Mouse (Mus musculus): ENCODE data around the gene D230025D16Rik. TPM values are rescaled to one million over a fixed set of nuclear protein-coding genes. Genes with fewer than 3 reads are reported as not detected.
A peak's percentile ranks its signal among the peaks of the same experiment; 100 is the strongest.
"Not testable (repeated sequence)": the region's sequence is repeated elsewhere in the genome, so short reads cannot be mapped to it uniquely, and the experiment has no call there.

D230025D16Rik gene
- 28.5 and 29.2 TPM in 2 replicates for polyA plus RNA-seq (2015; fragmentation: Nextera tagmentation; extraction: Ambion mirVana)

GRCm38 (mm10) chr8:105224413-105225271, at the start of gene D230025D16Rik:
D230025D16Rik (plus strand) TSS chr8:105225145.
- no peaks in the 10 kb centered on the region for H3K36me3 ChIP-seq
- no peaks in the 10 kb centered on the region for H3K9me3 ChIP-seq
- peak within 1 kb of the TSS; percentile 92 for H3K4me2 ChIP-seq
- 3% methylated on average over 34 of the region's 34 CpGs for WGBS
- peak within 1 kb of the TSS; percentile 91 for H3K9ac ChIP-seq
- no peaks in the 10 kb centered on the region for H3K27me3 ChIP-seq
- peak; percentile 96 for ATAC-seq (ENCODE audit: low FRiP score, low read depth)
- H3K4me1 ChIP-seq (replicated peaks): peaks cover 24% of the 10 kb centered on the region
- peak within 1 kb of the TSS; percentile 91 for H3K4me3 ChIP-seq
- H3K27ac ChIP-seq (replicated peaks): peak within 1 kb of the TSS; percentile 86

- H3K9me3 ChIP-seq; H3K9ac ChIP-seq; H3K36me3 ChIP-seq; H3K27me3 ChIP-seq; ATAC-seq (ENCODE audit: low FRiP score, low read depth); H3K4me3 ChIP-seq; H3K4me2 ChIP-seq; H3K27ac ChIP-seq (replicated peaks): not testable (repeated sequence)
- H3K4me1 ChIP-seq (replicated peaks): peaks cover 17% of the 10 kb centered on the region
- WGBS: 96% methylated on average over 3 of the region's 3 CpGs
Measured at GRCm38 (mm10) chr8:105175287-105175686, 49.7 kb upstream of the D230025D16Rik start.

- no peak for ATAC-seq (ENCODE audit: low FRiP score, low read depth)
- WGBS: 87% methylated on average over 6 of the region's 6 CpGs
- Histone ChIP-seq H3K4me2 (no peak overlapping the region), H3K27me3 (no peaks in the 10 kb centered on the region), H3K4me1 (replicated peaks) (0 out of 2 replicates have a peak, but pooled peaks cover 2% of the 10 kb centered on the region), H3K9ac (no peak overlapping the region), H3K4me3 (no peak overlapping the region), H3K36me3 (peaks cover 3% of the 10 kb centered on the region; the same call in 1 of the 2 replicates), H3K27ac (replicated peaks) (no peak overlapping the region), H3K9me3 (no peaks in the 10 kb centered on the region)
Measured at GRCm38 (mm10) chr8:105178211-105178800, 46.6 kb upstream of the D230025D16Rik start.

DNA sequence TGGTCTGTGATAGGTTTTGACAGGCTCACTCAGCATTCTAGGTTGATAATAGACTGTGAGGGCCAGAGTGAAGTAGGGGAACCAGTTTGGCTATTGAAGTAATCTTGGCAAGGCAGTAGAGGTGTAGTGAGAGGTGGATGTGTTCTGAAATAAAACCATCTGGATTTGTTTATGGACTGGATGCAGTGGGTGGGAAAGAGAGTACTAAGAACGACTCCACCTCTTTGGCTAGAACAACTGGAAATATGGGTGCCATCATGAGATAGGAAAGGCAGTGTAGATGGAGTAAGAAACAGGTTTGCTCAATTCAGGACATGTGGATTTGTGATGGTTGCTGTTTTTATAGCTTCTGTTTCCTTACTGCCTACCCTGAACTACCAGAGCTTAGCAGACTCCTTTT, 42.7 kb upstream of the D230025D16Rik start:
- 94% methylated on average over 1 of the region's 1 CpGs for WGBS
- no peak for ATAC-seq (ENCODE audit: low FRiP score, low read depth)
- H3K4me1 ChIP-seq (replicated peaks): no peaks in the 10 kb centered on the region

GRCm38 (mm10) chr8:105186467-105187005, 38.4 kb upstream of the D230025D16Rik start:
- Histone ChIP-seq H3K4me2 (no peak overlapping the region), H3K4me1 (replicated peaks) (no peaks in the 10 kb centered on the region), H3K27ac (replicated peaks) (no peak overlapping the region), H3K9me3 (no peaks in the 10 kb centered on the region), H3K36me3 (no peaks in the 10 kb centered on the region), H3K4me3 (no peak overlapping the region), H3K27me3 (no peaks in the 10 kb centered on the region), H3K9ac (no peak overlapping the region)
- no peak for ATAC-seq (ENCODE audit: low FRiP score, low read depth)
- 58% methylated on average over 1 of the region's 1 CpGs for WGBS

More for the DNA sequence above, 42.7 kb upstream of the D230025D16Rik start:
- Histone ChIP-seq H3K9ac (no peak overlapping the region), H3K27me3 (no peaks in the 10 kb centered on the region), H3K4me3 (no peak overlapping the region), H3K9me3 (no peaks in the 10 kb centered on the region), H3K27ac (replicated peaks) (no peak overlapping the region), H3K36me3 (peaks cover 2% of the 10 kb centered on the region; the same call in 1 of the 2 replicates), H3K4me2 (no peak overlapping the region)

GRCm38 (mm10) chr8:105192182-105192581, 32.8 kb upstream of the D230025D16Rik start:
- Histone ChIP-seq H3K4me3 (no peak overlapping the region), H3K9ac (no peak overlapping the region), H3K36me3 (peaks cover 19% of the 10 kb centered on the region), H3K4me2 (no peak overlapping the region), H3K27ac (replicated peaks) (no peak overlapping the region), H3K4me1 (replicated peaks) (no peaks in the 10 kb centered on the region), H3K27me3 (no peaks in the 10 kb centered on the region), H3K9me3 (no peaks in the 10 kb centered on the region)
- 98% methylated on average over 5 of the region's 5 CpGs for WGBS
- no peak for ATAC-seq (ENCODE audit: low FRiP score, low read depth)

GRCm38 (mm10) chr8:105205748-105206147, 19.2 kb upstream of the D230025D16Rik start:
- Histone ChIP-seq H3K9me3 (no peaks in the 10 kb centered on the region), H3K4me2 (no peak overlapping the region), H3K27me3 (no peaks in the 10 kb centered on the region), H3K4me1 (replicated peaks) (no peaks in the 10 kb centered on the region), H3K4me3 (no peak overlapping the region), H3K9ac (no peak overlapping the region), H3K36me3 (peaks cover 4% of the 10 kb centered on the region), H3K27ac (replicated peaks) (no peak overlapping the region)
- WGBS: 76% methylated on average over 1 of the region's 1 CpGs
- ATAC-seq (ENCODE audit: low FRiP score, low read depth): 0 out of 2 replicates have a peak, but pooled peaks have one; percentile 19

DNA sequence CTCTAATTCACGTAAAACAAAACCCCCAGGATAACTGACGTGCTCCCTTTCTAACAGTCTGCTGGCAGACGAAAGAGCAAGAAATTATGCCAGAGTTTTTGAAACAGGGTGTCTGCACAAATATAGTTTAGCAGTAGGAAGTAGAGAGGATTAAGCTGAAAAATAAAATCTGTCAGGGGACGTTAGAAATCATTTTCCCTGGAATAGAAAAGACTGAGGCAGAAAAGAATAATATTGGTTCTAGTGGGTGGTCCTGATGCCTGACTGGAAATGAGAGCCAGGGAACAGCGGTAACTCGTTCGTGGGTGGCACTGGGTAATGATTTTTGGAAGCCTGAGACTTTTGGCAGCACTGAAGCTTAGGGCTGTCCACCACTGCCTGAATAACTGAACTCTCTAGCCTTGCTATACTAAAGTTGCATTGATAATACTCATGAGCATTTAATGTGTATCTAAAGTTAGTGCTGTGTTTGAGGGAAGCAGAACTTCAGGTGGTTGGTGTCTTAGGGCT, 18.1 kb upstream of the D230025D16Rik start:
- H3K4me3 ChIP-seq: no peak overlapping the region
- no peaks in the 10 kb centered on the region for H3K4me1 ChIP-seq (replicated peaks)
- ATAC-seq (ENCODE audit: low FRiP score, low read depth): no peak
- H3K36me3 ChIP-seq: peaks cover 4% of the 10 kb centered on the region
- H3K4me2 ChIP-seq: no peak overlapping the region
- H3K9ac ChIP-seq: no peak overlapping the region
- H3K27me3 ChIP-seq: no peaks in the 10 kb centered on the region
- 72% methylated on average over 7 of the region's 7 CpGs for WGBS
- no peaks in the 10 kb centered on the region for H3K9me3 ChIP-seq
- no peak overlapping the region for H3K27ac ChIP-seq (replicated peaks)

- Histone ChIP-seq H3K4me2 (no peak overlapping the region), H3K4me3 (no peak overlapping the region), H3K36me3 (peaks cover 4% of the 10 kb centered on the region), H3K27ac (replicated peaks) (no peak overlapping the region), H3K4me1 (replicated peaks) (no peaks in the 10 kb centered on the region), H3K9me3 (no peaks in the 10 kb centered on the region), H3K27me3 (no peaks in the 10 kb centered on the region), H3K9ac (no peak overlapping the region)
- WGBS: 95% methylated on average over 2 of the region's 2 CpGs
- ATAC-seq (ENCODE audit: low FRiP score, low read depth): no peak
Measured at GRCm38 (mm10) chr8:105207675-105208273, 17.2 kb upstream of the D230025D16Rik start.

- H3K36me3 ChIP-seq: peaks cover 1% of the 10 kb centered on the region
- no peak for ATAC-seq (ENCODE audit: low FRiP score, low read depth)
- 54% methylated on average over 1 of the region's 1 CpGs for WGBS
- H3K9me3 ChIP-seq: no peaks in the 10 kb centered on the region
- H3K4me1 ChIP-seq (replicated peaks): no peaks in the 10 kb centered on the region
- H3K4me2 ChIP-seq: no peak overlapping the region
- H3K27me3 ChIP-seq: no peaks in the 10 kb centered on the region
- no peak overlapping the region for H3K9ac ChIP-seq
- H3K4me3 ChIP-seq: no peak overlapping the region
- no peak overlapping the region for H3K27ac ChIP-seq (replicated peaks)
Measured at GRCm38 (mm10) chr8:105209153-105210110, 15.5 kb upstream of the D230025D16Rik start.

DNA sequence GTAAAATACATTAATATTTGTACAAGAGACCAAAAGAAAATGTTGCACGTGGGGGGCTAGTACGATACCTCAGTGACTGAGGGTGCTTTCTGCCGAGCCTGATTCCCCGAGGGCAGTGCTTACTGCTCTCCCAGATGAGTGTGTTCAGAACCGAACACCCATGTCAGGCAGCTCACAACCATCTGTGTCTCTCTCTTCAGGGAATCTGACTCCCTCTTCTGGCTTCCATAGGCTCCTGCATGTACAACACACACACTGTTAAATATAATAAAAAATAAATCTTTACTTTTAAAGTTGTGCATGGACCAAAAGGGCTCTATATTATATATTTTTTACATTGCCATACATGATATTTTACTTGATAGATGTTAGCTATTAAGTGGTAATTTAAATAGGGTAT, 10.8 kb upstream of the D230025D16Rik start:
- Histone ChIP-seq H3K4me2 (no peak overlapping the region), H3K9me3 (no peaks in the 10 kb centered on the region), H3K4me1 (replicated peaks) (no peaks in the 10 kb centered on the region), H3K9ac (no peak overlapping the region), H3K27ac (replicated peaks) (no peak overlapping the region), H3K27me3 (no peaks in the 10 kb centered on the region), H3K36me3 (no peaks in the 10 kb centered on the region), H3K4me3 (no peak overlapping the region)
- 90% methylated on average over 5 of the region's 5 CpGs for WGBS
- ATAC-seq (ENCODE audit: low FRiP score, low read depth): no peak

Measured in hindbrain, embryonic 15.5 days (tissue).